Mouse (Mus musculus) kidney, postnatal 36 days (tissue): ENCODE data around the gene 4930402H24Rik.

Experiments
- DNase-seq, 2 experiments: peaks; one replicate each; pipeline ENCODE4 v3.0.0; 2021 to 2022; ENCODE audit warnings: mixed read lengths in 2 of 2

The 4930402H24Rik gene

GRCm38 (mm10) chr2:130905751-130906583 lies at the start of gene 4930402H24Rik, which contains the start of gene Atrn:
Gene 4930402H24Rik, minus strand, starts transcription at chr2:130906406.
Gene Atrn, plus strand, starts transcription at chr2:130906495.
- peak; percentile 93 to 97 for DNase-seq

- DNase-seq = peak; percentile 89 to 96
Observed at GRCm38 (mm10) chr2:130950548-130950947, 44.3 kb upstream of the 4930402H24Rik start.

GRCm38 (mm10) chr2:130949781-130950180 lies 43.6 kb upstream of the 4930402H24Rik start:
- peak; percentile 28 to 36 for DNase-seq

- DNase-seq = no peak
Observed at GRCm38 (mm10) chr2:130932865-130933264, 26.7 kb upstream of the 4930402H24Rik start.

GRCm38 (mm10) chr2:130929994-130930393 lies 23.8 kb upstream of the 4930402H24Rik start:
- DNase-seq = no peak

GRCm38 (mm10) chr2:130928530-130928929 lies 22.3 kb upstream of the 4930402H24Rik start:
- no peak for DNase-seq

GRCm38 (mm10) chr2:130928031-130928430 lies 21.8 kb upstream of the 4930402H24Rik start:
- DNase-seq = peak; percentile 60 to 66

- no peak for DNase-seq
Observed at GRCm38 (mm10) chr2:130924950-130925349, 18.7 kb upstream of the 4930402H24Rik start.

GRCm38 (mm10) chr2:130919062-130919593 lies 12.9 kb upstream of the 4930402H24Rik start:
- DNase-seq = no peak

GRCm38 (mm10) chr2:130917686-130918085 lies 11.5 kb upstream of the 4930402H24Rik start:
- DNase-seq = no peak

GRCm38 (mm10) chr2:130916521-130917147 lies 10.4 kb upstream of the 4930402H24Rik start:
- no peak for DNase-seq

GRCm38 (mm10) chr2:130914873-130915272 lies 8.7 kb upstream of the 4930402H24Rik start:
- no peak for DNase-seq

GRCm38 (mm10) chr2:130911691-130912090 lies 5.5 kb upstream of the 4930402H24Rik start:
- DNase-seq = peak in 1 of 2 experiments; percentile 24

- DNase-seq = no peak
Observed at GRCm38 (mm10) chr2:130906584-130907315, 544 bp upstream of the 4930402H24Rik start.

- peak; percentile 17 to 31 for DNase-seq
Observed at GRCm38 (mm10) chr2:130898783-130899182, 7.4 kb downstream of the 4930402H24Rik start.

- DNase-seq = peak; percentile 48 to 77
Observed at GRCm38 (mm10) chr2:130897856-130898255, 8.3 kb downstream of the 4930402H24Rik start.

- no peak for DNase-seq
Observed at GRCm38 (mm10) chr2:130896944-130897343, 9.3 kb downstream of the 4930402H24Rik start.

- peak in 1 of 2 experiments; percentile 24 for DNase-seq
Observed at GRCm38 (mm10) chr2:130887456-130887855, 18.8 kb downstream of the 4930402H24Rik start.

GRCm38 (mm10) chr2:130886983-130887382 lies 19.2 kb downstream of the 4930402H24Rik start:
- DNase-seq = no peak

- no peak for DNase-seq
Observed at GRCm38 (mm10) chr2:130877376-130877775, 28.8 kb downstream of the 4930402H24Rik start.

- DNase-seq = no peak
Observed at GRCm38 (mm10) chr2:130870916-130871315, 35.3 kb downstream of the 4930402H24Rik start.

GRCm38 (mm10) chr2:130862091-130862490 lies 44.1 kb downstream of the 4930402H24Rik start:
- no peak for DNase-seq

GRCm38 (mm10) chr2:130852964-130853363 lies 53.2 kb downstream of the 4930402H24Rik start:
- no peak for DNase-seq
